Mouse (Mus musculus) thymus, postnatal 4 days (tissue): ENCODE results near the gene Lcn5.

Experiments used
- DNase-seq: peaks from one replicate; pipeline ENCODE4 v3.0.0; 2021

Lcn5 gene

GRCm38 (mm10) chr2:25657652-25658051 is at the start of gene Lcn5:
TSS of gene Lcn5 (plus strand) at chr2:25657952.
- no peak for DNase-seq

GRCm38 (mm10) chr2:25608671-25609070 is 49.1 kb upstream of the Lcn5 start:
- no peak for DNase-seq

- DNase-seq, result no peak
Observed at GRCm38 (mm10) chr2:25616398-25616797, 41.4 kb upstream of the Lcn5 start.

- no peak for DNase-seq
Observed at GRCm38 (mm10) chr2:25617578-25617977, 40.2 kb upstream of the Lcn5 start, which contains the start of gene Ccdc183. TSS of gene Ccdc183 (minus strand) at chr2:25617678.

- DNase-seq, result peak; percentile 31
Observed at GRCm38 (mm10) chr2:25620386-25620785, 37.4 kb upstream of the Lcn5 start.

GRCm38 (mm10) chr2:25620852-25621228 is 36.9 kb upstream of the Lcn5 start:
- no peak for DNase-seq

- peak; percentile 86 for DNase-seq
Observed at GRCm38 (mm10) chr2:25621229-25622200, 36.2 kb upstream of the Lcn5 start, which contains the start of gene Tmem141. TSS of gene Tmem141 (minus strand) at chr2:25622005.

GRCm38 (mm10) chr2:25625986-25626385 is 31.8 kb upstream of the Lcn5 start:
- DNase-seq, result no peak

- DNase-seq, result no peak
Observed at GRCm38 (mm10) chr2:25627811-25628210, 29.9 kb upstream of the Lcn5 start, which contains the start of gene Fcna. TSS of gene Fcna (minus strand) at chr2:25628030.

- DNase-seq, result no peak
Observed at GRCm38 (mm10) chr2:25628738-25629137, 29.0 kb upstream of the Lcn5 start.

GRCm38 (mm10) chr2:25633616-25634015 is 24.1 kb upstream of the Lcn5 start:
- DNase-seq, result no peak

GRCm38 (mm10) chr2:25634046-25634445 is 23.7 kb upstream of the Lcn5 start:
- no peak for DNase-seq

GRCm38 (mm10) chr2:25639890-25640289 is 17.9 kb upstream of the Lcn5 start:
- peak; percentile 85 for DNase-seq

- DNase-seq, result no peak
Observed at GRCm38 (mm10) chr2:25652902-25653301, 4.8 kb upstream of the Lcn5 start, which contains the start of gene Lcn8. TSS of gene Lcn8 (plus strand) at chr2:25653120.

- DNase-seq, result no peak
Observed at GRCm38 (mm10) chr2:25654502-25654901, 3.2 kb upstream of the Lcn5 start.

- DNase-seq, result no peak
Observed at GRCm38 (mm10) chr2:25656691-25657090, 1.1 kb upstream of the Lcn5 start.

- no peak for DNase-seq
Observed at GRCm38 (mm10) chr2:25657246-25657645, 506 bp upstream of the Lcn5 start.

GRCm38 (mm10) chr2:25660279-25660678 is 2.5 kb downstream of the Lcn5 start:
- DNase-seq, result no peak

- DNase-seq, result no peak
Observed at GRCm38 (mm10) chr2:25661245-25661970, 3.7 kb downstream of the Lcn5 start.

GRCm38 (mm10) chr2:25663511-25663910 is 5.8 kb downstream of the Lcn5 start:
- DNase-seq, result peak; percentile 89

GRCm38 (mm10) chr2:25664125-25664524 is 6.4 kb downstream of the Lcn5 start:
- no peak for DNase-seq

GRCm38 (mm10) chr2:25666516-25666915 is 8.8 kb downstream of the Lcn5 start:
- no peak for DNase-seq

GRCm38 (mm10) chr2:25676486-25676885 is 18.7 kb downstream of the Lcn5 start, which contains the start of gene Lcn6:
TSS of gene Lcn6 (plus strand) at chr2:25676786.
- DNase-seq, result no peak
